ENCODE assay signal across 11 mouse cellular contexts in the genomic region with DNA sequence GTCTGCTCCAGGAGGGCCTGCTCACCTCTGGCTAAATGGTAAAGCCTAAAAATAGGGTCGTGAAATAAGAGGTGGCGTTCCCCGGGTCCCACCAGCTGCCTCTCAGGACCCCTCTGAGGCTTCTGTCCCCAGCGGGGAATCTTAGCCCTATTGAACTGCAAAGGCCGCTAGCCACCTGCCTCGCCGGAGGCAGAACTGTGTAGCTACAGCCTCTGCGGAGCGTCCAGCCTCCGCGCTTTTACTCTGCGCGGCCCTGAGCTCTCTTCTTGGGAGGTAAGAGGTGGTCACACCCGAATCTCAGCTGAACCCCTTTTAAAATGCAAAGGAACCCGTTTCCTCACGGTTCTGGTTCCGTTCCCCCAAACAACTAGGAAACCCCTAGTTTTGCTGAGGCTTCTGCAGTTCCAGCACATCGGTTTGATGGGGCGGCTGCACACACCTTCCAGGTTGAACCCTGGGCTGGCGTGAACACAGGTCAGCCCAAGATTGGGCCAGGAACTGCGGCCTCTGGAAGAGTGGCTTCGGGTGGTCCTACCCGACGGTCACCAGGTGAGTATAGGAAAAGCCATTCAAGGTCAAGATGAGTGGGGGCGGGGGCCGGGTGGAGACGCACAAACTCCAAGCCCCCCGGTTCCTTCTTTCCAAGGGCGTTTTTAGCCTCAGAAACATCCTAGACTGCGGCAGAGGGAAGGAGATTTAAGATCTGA. TPM values are rescaled to one million over a fixed set of nuclear protein-coding genes. Genes with fewer than 3 reads are reported as not detected.
DNase-seq lines count a peak whose midpoint lies in the region; ATAC-seq and TF ChIP-seq lines count a peak whose summit lies in the region.
"Had no signal": no experiment of that assay in that cellular context is flagged by ENCODE, and none has a peak within 500 bp of the region (broad histone marks: within the 10 kb centered on the region; RNA-seq: fewer than 3 reads in every experiment).

No protein-coding gene starts in this region.

- H3K27me3 ChIP-seq in lung, embryonic 14.5 days (ENCODE audit: insufficient read depth, low read length) = peaks cover 83% of the 10 kb centered on the region
- peaks cover 83% of the 10 kb centered on the region for H3K27me3 ChIP-seq in forebrain, embryonic 12.5 days
- peaks cover 81% of the 10 kb centered on the region for H3K27me3 ChIP-seq in limb, embryonic 15.5 days
- peaks cover 25% of the 10 kb centered on the region for H3K27me3 ChIP-seq in stomach, postnatal 0 days (ENCODE audit: control insufficient read depth, insufficient read depth, low read length)

- peaks cover 3% of the 10 kb centered on the region; the same call in 1 of the 2 replicates for H3K4me1 ChIP-seq in lung, embryonic 14.5 days (ENCODE audit: insufficient read depth)
- peaks cover 36% of the 10 kb centered on the region for H3K4me1 ChIP-seq in forebrain, embryonic 12.5 days
- peaks cover 29% of the 10 kb centered on the region for H3K4me1 ChIP-seq in limb, embryonic 15.5 days
- no peaks in the 10 kb centered on the region for H3K4me1 ChIP-seq in stomach, postnatal 0 days (replicated peaks; ENCODE audit: control insufficient read depth, insufficient read depth)
- H3K4me1 ChIP-seq: liver, embryonic 15.5 days had no signal

- TF ChIP-seq EP300 in stomach, postnatal 0 days (optimal IDR thresholded peaks at IDR 0.05) = no peak

- peak; percentile 18 for DNase-seq in lung, embryonic 14.5 days
- no peak for DNase-seq in lung, postnatal 10 days
- DNase-seq in stomach, postnatal 0 days (ENCODE audit: low spot score) = peak; percentile 15
- DNase-seq in adrenal gland, adult 8-10 months = no peak
- no peak for DNase-seq in layer of hippocampus, adult 11-12 months (ENCODE audit: low spot score)
- no peak for DNase-seq in right cerebral cortex, postnatal 10 days (ENCODE audit: low spot score in 2 of 2)
- DNase-seq: kidney, adult 8-10 months had no signal

- H3K9me3 ChIP-seq in lung, embryonic 14.5 days (ENCODE audit: low read depth, low read length) = no peaks in the 10 kb centered on the region
- no peaks in the 10 kb centered on the region for H3K9me3 ChIP-seq in forebrain, embryonic 12.5 days
- no peaks in the 10 kb centered on the region for H3K9me3 ChIP-seq in limb, embryonic 15.5 days
- no peaks in the 10 kb centered on the region for H3K9me3 ChIP-seq in stomach, postnatal 0 days (ENCODE audit: control insufficient read depth, low read length)
- H3K9me3 ChIP-seq: liver, embryonic 15.5 days; stomach, embryonic 15.5 days had no signal

- no peak overlapping the region for H3K9ac ChIP-seq in lung, embryonic 14.5 days
- peak overlapping the region; percentile 34 for H3K9ac ChIP-seq in forebrain, embryonic 12.5 days
- H3K9ac ChIP-seq in limb, embryonic 15.5 days = no peak overlapping the region
- no peak overlapping the region for H3K9ac ChIP-seq in stomach, postnatal 0 days (ENCODE audit: low read length)
- H3K9ac ChIP-seq: liver, embryonic 15.5 days; stomach, embryonic 15.5 days had no signal

- H3K27ac ChIP-seq in lung, embryonic 14.5 days (ENCODE audit: low read depth) = no peak overlapping the region
- peak overlapping the region; percentile 58 for H3K27ac ChIP-seq in forebrain, embryonic 12.5 days
- H3K27ac ChIP-seq in limb, embryonic 15.5 days = no peak overlapping the region
- H3K27ac ChIP-seq in stomach, postnatal 0 days (replicated peaks) = no peak overlapping the region
- H3K27ac ChIP-seq: liver, embryonic 15.5 days; stomach, embryonic 15.5 days had no signal

- 3% methylated on average over 30 of the region's 30 CpGs for WGBS in lung, embryonic 14.5 days
- under 1% methylated on average over 30 of the region's 30 CpGs for WGBS in forebrain, embryonic 12.5 days
- WGBS in limb, embryonic 15.5 days = 2% methylated on average over 30 of the region's 30 CpGs
- WGBS in stomach, postnatal 0 days = 5% methylated on average over 30 of the region's 30 CpGs

- ATAC-seq in lung, embryonic 14.5 days (ENCODE audit: insufficient read depth) = no peak
- no peak for ATAC-seq in forebrain, embryonic 12.5 days (ENCODE audit: low FRiP score)
- ATAC-seq in limb, embryonic 15.5 days (ENCODE audit: insufficient number of reproducible peaks, low FRiP score, low TSS enrichment, low read depth) = no peak
- ATAC-seq in stomach, postnatal 0 days (ENCODE audit: low FRiP score, low TSS enrichment) = no peak

- TF ChIP-seq CTCF in lung, embryonic 14.5 days (IDR thresholded peaks at IDR 0.05; ENCODE audit: low read depth) = no peak
- no peak for TF ChIP-seq CTCF in stomach, postnatal 0 days (IDR thresholded peaks at IDR 0.05; ENCODE audit: low read depth)

- H3K36me3 ChIP-seq in lung, embryonic 14.5 days (ENCODE audit: insufficient read depth) = no peaks in the 10 kb centered on the region
- H3K36me3 ChIP-seq in forebrain, embryonic 12.5 days (replicated peaks) = no peaks in the 10 kb centered on the region
- no peaks in the 10 kb centered on the region for H3K36me3 ChIP-seq in limb, embryonic 15.5 days
- H3K36me3 ChIP-seq in stomach, postnatal 0 days (ENCODE audit: control insufficient read depth, insufficient read depth, low read length) = no peaks in the 10 kb centered on the region
- H3K36me3 ChIP-seq: liver, embryonic 15.5 days; stomach, embryonic 15.5 days had no signal

- no peak overlapping the region for H3K4me2 ChIP-seq in lung, embryonic 14.5 days
- H3K4me2 ChIP-seq in forebrain, embryonic 12.5 days = peak overlapping the region; percentile 39
- H3K4me2 ChIP-seq in limb, embryonic 15.5 days = 0 out of 2 replicates have a peak overlapping the region, but pooled peaks have one; percentile 10
- H3K4me2 ChIP-seq in stomach, postnatal 0 days (replicated peaks; ENCODE audit: low read depth) = no peak overlapping the region
- H3K4me2 ChIP-seq: liver, embryonic 15.5 days; stomach, embryonic 15.5 days had no signal

- H3K4me3 ChIP-seq in lung, embryonic 14.5 days (ENCODE audit: low read depth, low read length) = no peak overlapping the region
- H3K4me3 ChIP-seq in forebrain, embryonic 12.5 days (replicated peaks) = peak overlapping the region; percentile 29
- H3K4me3 ChIP-seq in limb, embryonic 15.5 days = peak overlapping the region; percentile 10; the same call in 1 of the 2 replicates
- no peak overlapping the region for H3K4me3 ChIP-seq in stomach, postnatal 0 days (ENCODE audit: low read depth, low read length)
- H3K4me3 ChIP-seq: liver, embryonic 15.5 days; stomach, embryonic 15.5 days had no signal

RNA-seq across cellular contexts. Expression of a gene that starts 16.9 kb away (rescaled TPM):
- polyA plus RNA-seq in lung, embryonic 14.5 days (2014; fragmentation: Nextera tagmentation; extraction: Ambion mirVana) = 30.8 and 31.6 TPM in 2 replicates
- polyA plus RNA-seq in forebrain, embryonic 12.5 days (2016; fragmentation: Nextera tagmentation; extraction: Ambion mirVana) = 29.2 and 31.5 TPM in 2 replicates
- polyA plus RNA-seq in limb, embryonic 15.5 days (2015; fragmentation: Nextera tagmentation; extraction: Ambion mirVana) = 25.1 and 28.7 TPM in 2 replicates
- 11.7 and 13.3 TPM in 2 replicates for polyA plus RNA-seq in stomach, postnatal 0 days (2015; fragmentation: Nextera tagmentation; extraction: Ambion mirVana)
- total RNA-seq in adrenal gland, adult 8-10 months (2022) = 10 to 100 TPM; 39.3 to 55.2 (median 50.1) TPM

Comparison
In these comparisons a context has a peak if more than half of its experiments do, and no peak if none do; other contexts are left out.
1. DNase-seq: peak in lung, embryonic 14.5 days (single experiment) and stomach, postnatal 0 days (single experiment); none in lung, postnatal 10 days (single experiment), adrenal gland, adult 8-10 months (single experiment), layer of hippocampus, adult 11-12 months (single experiment) and right cerebral cortex, postnatal 10 days (0 of 2).
2. H3K4me2 ChIP-seq: peak in forebrain, embryonic 12.5 days (single experiment) and limb, embryonic 15.5 days (single experiment); none in lung, embryonic 14.5 days (single experiment) and stomach, postnatal 0 days (single experiment).
3. H3K4me3 ChIP-seq: peak in forebrain, embryonic 12.5 days (single experiment) and limb, embryonic 15.5 days (single experiment); none in lung, embryonic 14.5 days (single experiment) and stomach, postnatal 0 days (single experiment).